In the genomic region with DNA sequence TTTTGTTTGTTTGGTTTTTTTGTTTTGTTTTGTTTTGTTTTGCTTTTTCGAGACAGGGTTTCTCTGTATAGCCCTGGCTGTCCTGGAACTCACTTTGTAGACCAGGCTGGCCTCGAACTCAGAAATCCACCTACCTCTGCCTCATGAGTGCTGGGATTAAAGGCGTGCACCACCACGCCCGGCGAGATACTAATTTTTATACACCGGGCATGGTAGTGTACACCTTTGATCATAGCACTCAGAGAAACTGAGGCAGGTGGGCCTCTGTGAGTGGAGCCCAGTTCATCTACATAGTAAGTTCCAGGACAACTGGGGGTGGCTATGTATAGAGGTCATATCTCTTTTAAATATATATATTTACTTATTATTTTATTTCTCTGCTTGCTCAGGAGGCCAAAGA, we compare ENCODE assay signal across 12 mouse cellular contexts. TPM values are rescaled to one million over a fixed set of nuclear protein-coding genes. Genes with fewer than 3 reads are reported as not detected.
A peak's percentile ranks its signal among the peaks of the same experiment; 100 is the strongest.
DNase-seq lines count a peak whose midpoint lies in the region; ATAC-seq and TF ChIP-seq lines count a peak whose summit lies in the region.
"Not testable (repeated sequence)": the region's sequence is repeated elsewhere in the genome, so short reads cannot be mapped to it uniquely, and the experiment has no call there.
"Had no signal": no experiment of that assay in that cellular context is flagged by ENCODE, and none has a peak within 500 bp of the region (broad histone marks: within the 10 kb centered on the region; RNA-seq: fewer than 3 reads in every experiment).

No protein-coding gene starts in this region.

- ATAC-seq in embryonic facial prominence, embryonic 14.5 days (ENCODE audit: low read depth); heart, embryonic 13.5 days (ENCODE audit: extremely low read depth, insufficient number of reproducible peaks, low FRiP score, low TSS enrichment); kidney, embryonic 15.5 days (replicated peaks; ENCODE audit: low FRiP score); liver, embryonic 12.5 days; lung, embryonic 14.5 days (ENCODE audit: insufficient read depth); stomach, embryonic 16.5 days (ENCODE audit: insufficient read depth, low FRiP score): not testable (repeated sequence)

- H3K27ac ChIP-seq in bone marrow macrophage, adult 2 months (ENCODE audit: insufficient read depth, low read depth, low read length), result peak overlapping the region; percentile 95
- H3K27ac ChIP-seq in embryonic facial prominence, embryonic 14.5 days (replicated peaks; ENCODE audit: low read depth, low read length), result peak overlapping the region; percentile 91
- H3K27ac ChIP-seq in heart, embryonic 13.5 days (replicated peaks); lung, embryonic 14.5 days (ENCODE audit: low read depth); stomach, embryonic 16.5 days (ENCODE audit: low read length): not testable (repeated sequence)
- peak overlapping the region; percentile 88; the same call in 1 of the 2 replicates for H3K27ac ChIP-seq in kidney, embryonic 15.5 days
- peak overlapping the region; percentile 82; the same call in 1 of the 2 replicates for H3K27ac ChIP-seq in liver, embryonic 12.5 days

- H3K9me3 ChIP-seq in embryonic facial prominence, embryonic 14.5 days (ENCODE audit: control insufficient read depth, low read length); heart, embryonic 13.5 days; kidney, embryonic 15.5 days (replicated peaks); liver, embryonic 12.5 days (replicated peaks); lung, embryonic 14.5 days (ENCODE audit: low read depth, low read length); stomach, embryonic 16.5 days (replicated peaks; ENCODE audit: control insufficient read depth, low read length): not testable (repeated sequence)

- TF ChIP-seq CTCF in bone marrow macrophage, adult 2 months (IDR thresholded peaks at IDR 0.05; ENCODE audit: low read depth, low read length); lung, embryonic 14.5 days (IDR thresholded peaks at IDR 0.05; ENCODE audit: low read depth): not testable (repeated sequence)

- not testable (repeated sequence) for DNase-seq in embryonic facial prominence, embryonic 14.5 days (ENCODE audit: low spot score); lung, embryonic 14.5 days

- H3K4me1 ChIP-seq in bone marrow macrophage, adult 2 months (ENCODE audit: control insufficient read depth, insufficient read depth, low read length), result peaks cover 17% of the 10 kb centered on the region
- H3K4me1 ChIP-seq in embryonic facial prominence, embryonic 14.5 days (ENCODE audit: control insufficient read depth, insufficient read depth, low read length); lung, embryonic 14.5 days (ENCODE audit: insufficient read depth): not testable (repeated sequence)
- peaks cover 29% of the 10 kb centered on the region for H3K4me1 ChIP-seq in heart, embryonic 13.5 days
- peaks cover 41% of the 10 kb centered on the region for H3K4me1 ChIP-seq in kidney, embryonic 15.5 days
- H3K4me1 ChIP-seq in liver, embryonic 12.5 days, result peaks cover 42% of the 10 kb centered on the region
- peaks cover 21% of the 10 kb centered on the region for H3K4me1 ChIP-seq in stomach, embryonic 16.5 days (ENCODE audit: control insufficient read depth, insufficient read depth, low read length)

- 93% methylated on average over 7 of the region's 7 CpGs for WGBS in embryonic facial prominence, embryonic 14.5 days
- 91% methylated on average over 7 of the region's 7 CpGs for WGBS in heart, embryonic 13.5 days
- WGBS in kidney, embryonic 15.5 days, result 90% methylated on average over 7 of the region's 7 CpGs
- 89% methylated on average over 7 of the region's 7 CpGs for WGBS in liver, embryonic 12.5 days (ENCODE audit: insufficient replicate concordance)
- 93% methylated on average over 7 of the region's 7 CpGs for WGBS in lung, embryonic 14.5 days
- 90% methylated on average over 7 of the region's 7 CpGs for WGBS in stomach, embryonic 16.5 days

- not testable (repeated sequence) for TF ChIP-seq POLR2A in bone marrow macrophage, adult 2 months (IDR thresholded peaks at IDR 0.05; ENCODE audit: borderline replicate concordance, low read depth, low read length)

- H3K36me3 ChIP-seq in embryonic facial prominence, embryonic 14.5 days (ENCODE audit: control insufficient read depth, insufficient read depth, low read length), result peaks cover 21% of the 10 kb centered on the region
- peaks cover 22% of the 10 kb centered on the region for H3K36me3 ChIP-seq in heart, embryonic 13.5 days
- H3K36me3 ChIP-seq in kidney, embryonic 15.5 days, result peaks cover 20% of the 10 kb centered on the region
- H3K36me3 ChIP-seq in liver, embryonic 12.5 days, result peaks cover 26% of the 10 kb centered on the region
- H3K36me3 ChIP-seq in lung, embryonic 14.5 days (ENCODE audit: insufficient read depth), result peaks cover 18% of the 10 kb centered on the region
- not testable (repeated sequence) for H3K36me3 ChIP-seq in stomach, embryonic 16.5 days (ENCODE audit: control insufficient read depth, insufficient read depth, low read length)

- H3K27me3 ChIP-seq in embryonic facial prominence, embryonic 14.5 days (replicated peaks; ENCODE audit: control insufficient read depth, insufficient read depth, low read length); lung, embryonic 14.5 days (ENCODE audit: insufficient read depth, low read length); stomach, embryonic 16.5 days (ENCODE audit: control insufficient read depth, insufficient read depth, low read length): not testable (repeated sequence)
- H3K27me3 ChIP-seq in heart, embryonic 13.5 days (replicated peaks), result peaks cover 25% of the 10 kb centered on the region
- H3K27me3 ChIP-seq in kidney, embryonic 15.5 days, result peaks cover 11% of the 10 kb centered on the region
- peaks cover 17% of the 10 kb centered on the region for H3K27me3 ChIP-seq in liver, embryonic 12.5 days (replicated peaks)

- not testable (repeated sequence) for H3K9ac ChIP-seq in embryonic facial prominence, embryonic 14.5 days (ENCODE audit: low read depth, low read length); heart, embryonic 13.5 days; kidney, embryonic 15.5 days; liver, embryonic 12.5 days; lung, embryonic 14.5 days; stomach, embryonic 16.5 days (ENCODE audit: low read length)

- not testable (repeated sequence) for H3K4me3 ChIP-seq in bone marrow macrophage, adult 2 months (ENCODE audit: insufficient read depth, low read length); embryonic facial prominence, embryonic 14.5 days (ENCODE audit: low read depth, low read length); heart, embryonic 13.5 days; kidney, embryonic 15.5 days (replicated peaks); liver, embryonic 12.5 days; lung, embryonic 14.5 days (ENCODE audit: low read depth, low read length); stomach, embryonic 16.5 days (replicated peaks; ENCODE audit: low read length)

- H3K4me2 ChIP-seq in embryonic facial prominence, embryonic 14.5 days (ENCODE audit: low read depth, low read length); kidney, embryonic 15.5 days: not testable (repeated sequence)
- H3K4me2 ChIP-seq in heart, embryonic 13.5 days, result peak overlapping the region; percentile 95; the same call in 1 of the 2 replicates
- H3K4me2 ChIP-seq in liver, embryonic 12.5 days, result peak overlapping the region; percentile 94
- peak overlapping the region; percentile 75 for H3K4me2 ChIP-seq in lung, embryonic 14.5 days
- H3K4me2 ChIP-seq in stomach, embryonic 16.5 days (ENCODE audit: low read depth, low read length), result peak overlapping the region; percentile 88; the same call in 1 of the 2 replicates

RNA-seq across cellular contexts. Expression of gene 1700067K01Rik, which starts 4.2 kb away (rescaled TPM):
- polyA plus RNA-seq in bone marrow macrophage, adult 2 months (2012; ENCODE audit: insufficient read depth, insufficient read length, missing spikeins), result 0.56 TPM in 1 of 2 replicates, not detected in the other
- polyA plus RNA-seq in embryonic facial prominence, embryonic 14.5 days (2014; fragmentation: Nextera tagmentation; extraction: Ambion mirVana), result 0.77 and 1.1 TPM in 2 replicates
- 0.50 and 0.53 TPM in 2 replicates for polyA plus RNA-seq in heart, embryonic 13.5 days (2015; fragmentation: Nextera tagmentation; extraction: Ambion mirVana)
- polyA plus RNA-seq in kidney, embryonic 15.5 days (2015; fragmentation: Nextera tagmentation; extraction: Ambion mirVana), result 1.2 and 1.3 TPM in 2 replicates
- 0.41 and 0.63 TPM in 2 replicates for polyA plus RNA-seq in liver, embryonic 12.5 days (2016; fragmentation: Nextera tagmentation; extraction: Ambion mirVana)
- 1.4 and 1.5 TPM in 2 replicates for polyA plus RNA-seq in lung, embryonic 14.5 days (2014; fragmentation: Nextera tagmentation; extraction: Ambion mirVana)
- 0.58 and 0.71 TPM in 2 replicates for polyA plus RNA-seq in stomach, embryonic 16.5 days (2015; fragmentation: Nextera tagmentation; extraction: Ambion mirVana)

RNA-seq across cellular contexts. Expression of gene 2210011C24Rik, which starts 6.5 kb away (rescaled TPM):
- polyA plus RNA-seq in bone marrow macrophage, adult 2 months (2012; ENCODE audit: insufficient read depth, insufficient read length, missing spikeins), result 2.4 and 2.8 TPM in 2 replicates
- 0.66 and 1.4 TPM in 2 replicates for polyA plus RNA-seq in embryonic facial prominence, embryonic 14.5 days (2014; fragmentation: Nextera tagmentation; extraction: Ambion mirVana)
- not detected in 2 replicates for polyA plus RNA-seq in heart, embryonic 13.5 days (2015; fragmentation: Nextera tagmentation; extraction: Ambion mirVana)
- polyA plus RNA-seq in kidney, embryonic 15.5 days (2015; fragmentation: Nextera tagmentation; extraction: Ambion mirVana), result 7.4 and 9.1 TPM in 2 replicates
- polyA plus RNA-seq in liver, embryonic 12.5 days (2016; fragmentation: Nextera tagmentation; extraction: Ambion mirVana), result not detected in 2 replicates
- polyA plus RNA-seq in lung, embryonic 14.5 days (2014; fragmentation: Nextera tagmentation; extraction: Ambion mirVana), result 0.83 and 1.2 TPM in 2 replicates
- 0.50 and 0.80 TPM in 2 replicates for polyA plus RNA-seq in stomach, embryonic 16.5 days (2015; fragmentation: Nextera tagmentation; extraction: Ambion mirVana)
- polyA plus RNA-seq: embryonic facial prominence, embryonic 11.5 days; erythroblast, embryonic 14.5 days; forebrain, embryonic 16.5 days; hindbrain, embryonic 12.5 days; neural tube, embryonic 11.5 days had no signal

RNA-seq across cellular contexts. Expression of gene Samd1, which starts 8.0 kb away (rescaled TPM):
- 70.3 and 82.9 TPM in 2 replicates for polyA plus RNA-seq in bone marrow macrophage, adult 2 months (2012; ENCODE audit: insufficient read depth, insufficient read length, missing spikeins)
- polyA plus RNA-seq in embryonic facial prominence, embryonic 14.5 days (2014; fragmentation: Nextera tagmentation; extraction: Ambion mirVana), result 15.9 and 18.5 TPM in 2 replicates
- polyA plus RNA-seq in heart, embryonic 13.5 days (2015; fragmentation: Nextera tagmentation; extraction: Ambion mirVana), result 4.8 and 5.7 TPM in 2 replicates
- polyA plus RNA-seq in kidney, embryonic 15.5 days (2015; fragmentation: Nextera tagmentation; extraction: Ambion mirVana), result 11.0 and 11.5 TPM in 2 replicates
- polyA plus RNA-seq in liver, embryonic 12.5 days (2016; fragmentation: Nextera tagmentation; extraction: Ambion mirVana), result 8.5 and 8.7 TPM in 2 replicates
- 16.0 and 17.3 TPM in 2 replicates for polyA plus RNA-seq in lung, embryonic 14.5 days (2014; fragmentation: Nextera tagmentation; extraction: Ambion mirVana)
- polyA plus RNA-seq in stomach, embryonic 16.5 days (2015; fragmentation: Nextera tagmentation; extraction: Ambion mirVana), result 6.6 and 7.4 TPM in 2 replicates

RNA-seq across cellular contexts. Expression of gene Palm3, which starts 15.8 kb away (rescaled TPM):
- polyA plus RNA-seq in bone marrow macrophage, adult 2 months (2012; ENCODE audit: insufficient read depth, insufficient read length, missing spikeins), result not detected in 2 replicates
- 3.3 and 3.6 TPM in 2 replicates for polyA plus RNA-seq in embryonic facial prominence, embryonic 14.5 days (2014; fragmentation: Nextera tagmentation; extraction: Ambion mirVana)
- polyA plus RNA-seq in heart, embryonic 13.5 days (2015; fragmentation: Nextera tagmentation; extraction: Ambion mirVana), result 1.2 and 1.6 TPM in 2 replicates
- 14.8 and 15.1 TPM in 2 replicates for polyA plus RNA-seq in kidney, embryonic 15.5 days (2015; fragmentation: Nextera tagmentation; extraction: Ambion mirVana)
- 0.36 and 0.66 TPM in 2 replicates for polyA plus RNA-seq in liver, embryonic 12.5 days (2016; fragmentation: Nextera tagmentation; extraction: Ambion mirVana)
- 2.5 and 2.9 TPM in 2 replicates for polyA plus RNA-seq in lung, embryonic 14.5 days (2014; fragmentation: Nextera tagmentation; extraction: Ambion mirVana)
- 4.1 and 4.9 TPM in 2 replicates for polyA plus RNA-seq in stomach, embryonic 16.5 days (2015; fragmentation: Nextera tagmentation; extraction: Ambion mirVana)
- polyA plus RNA-seq: erythroblast, embryonic 14.5 days had no signal

RNA-seq across cellular contexts. Expression of gene Prkaca, which starts 32.7 kb away (rescaled TPM):
- polyA plus RNA-seq in bone marrow macrophage, adult 2 months (2012; ENCODE audit: insufficient read depth, insufficient read length, missing spikeins), result 73.1 and 81.8 TPM in 2 replicates
- 208 and 247 TPM in 2 replicates for polyA plus RNA-seq in embryonic facial prominence, embryonic 14.5 days (2014; fragmentation: Nextera tagmentation; extraction: Ambion mirVana)
- polyA plus RNA-seq in heart, embryonic 13.5 days (2015; fragmentation: Nextera tagmentation; extraction: Ambion mirVana), result 197 and 206 TPM in 2 replicates
- 161 and 163 TPM in 2 replicates for polyA plus RNA-seq in kidney, embryonic 15.5 days (2015; fragmentation: Nextera tagmentation; extraction: Ambion mirVana)
- 81.1 and 82.0 TPM in 2 replicates for polyA plus RNA-seq in liver, embryonic 12.5 days (2016; fragmentation: Nextera tagmentation; extraction: Ambion mirVana)
- polyA plus RNA-seq in lung, embryonic 14.5 days (2014; fragmentation: Nextera tagmentation; extraction: Ambion mirVana), result 121 and 136 TPM in 2 replicates
- polyA plus RNA-seq in stomach, embryonic 16.5 days (2015; fragmentation: Nextera tagmentation; extraction: Ambion mirVana), result 49.5 and 79.8 TPM in 2 replicates
